Mouse (Mus musculus) layer of hippocampus, adult 6 months (tissue): ENCODE data around the gene Gm20716. TPM values are rescaled to one million over a fixed set of nuclear protein-coding genes. Genes with fewer than 3 reads are reported as not detected.

ENCODE experiments used
- long read RNA-seq, 2 experiments: library from polyadenylated mRNA; unstranded; transcript quantifications; one replicate each; pipeline ENCODE4 v2.0.0; 2019 to 2020
- microRNA-seq: library from miRNA; unstranded; fragments of <30 nt; microRNA quantifications from one replicate; pipeline ENCODE4 v1.2.0, GENCODE M21; 2020
- polyA plus RNA-seq: library from polyadenylated mRNA; unstranded; fragments of <200 nt; fragmentation: Nextera tagmentation; gene quantifications from 2 replicates; pipeline ENCODE4 v1.2.3, GENCODE M21; 2021

Gene Gm20716
- 9.5 TPM in 2 replicates for polyA plus RNA-seq
- long read RNA-seq, experiment 1, partial matches to known transcripts = 1 of 13 reads
- long read RNA-seq, experiment 1, other reads (novel, unspliced or antisense) = 12 of 13 reads
- long read RNA-seq, experiment 2, partial matches to known transcripts = 2 of 17 reads
- long read RNA-seq, experiment 2, other reads (novel, unspliced or antisense) = 15 of 17 reads

GRCm38 (mm10) chr2:168230026-168230728 is at the start of gene Gm20716, which contains the start of the genes Dpm1 and Mocs3:
Gene Gm20716 (minus strand): TSS chr2:168230364.
Gene Dpm1 (minus strand): TSS chr2:168230591.
Gene Mocs3 (plus strand): TSS chr2:168230622.

GRCm38 (mm10) chr2:168206725-168207644 is 23.2 kb downstream of the Gm20716 start, which contains the start of gene Adnp:
Gene Adnp (minus strand): TSS chr2:168207112.

Small RNA genes within 50 kb of the gene (microRNA-seq; reads per million reads assigned to microRNA genes)
- gene Gm24561 = not detected

Other genes starting within 250 kb of the Gm20716 start
- gene Ripor3, start 219.7 kb downstream of the Gm20716 start, polyA plus RNA-seq = not detected in 2 replicates
- 0.49 and 0.54 TPM in 2 replicates for gene Pard6b, start 149.4 kb downstream of the Gm20716 start, polyA plus RNA-seq
- gene Adnp, start 23.3 kb downstream of the Gm20716 start, polyA plus RNA-seq = 0.58 and 0.68 TPM in 2 replicates
- 64.5 and 68.8 TPM in 2 replicates for gene Dpm1, start 227 bp upstream of the Gm20716 start, polyA plus RNA-seq
- 2.6 and 3.4 TPM in 2 replicates for gene Mocs3, start 258 bp upstream of the Gm20716 start, polyA plus RNA-seq
- 19.4 and 20.7 TPM in 2 replicates for gene Kcng1, start 51.4 kb upstream of the Gm20716 start, polyA plus RNA-seq